Mouse (Mus musculus): ENCODE results near the gene Wnt8b. TPM values are rescaled to one million over a fixed set of nuclear protein-coding genes. Genes with fewer than 3 reads are reported as not detected.
A peak's percentile ranks its signal among the peaks of the same experiment; 100 is the strongest.

The Wnt8b gene
- polyA plus RNA-seq, 1 experiment from 2014 or later = not detected

DNA sequence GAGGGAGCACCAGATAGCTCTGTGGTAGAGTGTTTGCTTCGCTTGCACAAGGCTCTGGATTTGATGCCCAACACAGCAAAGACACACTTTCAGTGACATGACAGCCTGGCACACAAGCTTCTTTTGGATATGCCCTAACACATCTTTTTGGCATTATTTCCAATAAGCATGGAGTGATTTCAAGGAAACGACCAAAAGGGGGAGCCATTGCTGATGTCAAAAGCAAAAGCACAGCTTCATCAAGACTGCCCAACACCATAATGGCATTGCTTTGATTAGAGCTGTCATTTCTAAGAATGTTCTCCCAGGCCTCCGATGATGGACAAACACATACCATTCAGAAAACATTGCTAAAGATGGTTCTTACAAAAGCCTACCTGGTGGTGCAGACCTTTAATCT, 16.7 kb upstream of the Wnt8b start:
- H3K4me1 ChIP-seq = no peaks in the 10 kb centered on the region
- DNase-seq (ENCODE audit: low spot score) = no peak
- H3K36me3 ChIP-seq = no peaks in the 10 kb centered on the region
- H3K9me3 ChIP-seq (replicated peaks) = no peaks in the 10 kb centered on the region
- no peak overlapping the region for H3K4me3 ChIP-seq
- 52% methylated on average over 3 of the region's 3 CpGs for WGBS
- H3K27ac ChIP-seq = no peak overlapping the region
- H3K27me3 ChIP-seq (ENCODE audit: low read depth, poor library complexity, severe bottlenecking) = no peaks in the 10 kb centered on the region

GRCm38 (mm10) chr19:44487266-44487665, 6.0 kb upstream of the Wnt8b start:
- no peaks in the 10 kb centered on the region for H3K36me3 ChIP-seq
- peaks cover 14% of the 10 kb centered on the region for H3K27me3 ChIP-seq (ENCODE audit: low read depth, poor library complexity, severe bottlenecking)
- no peaks in the 10 kb centered on the region for H3K4me1 ChIP-seq
- peak; percentile 51 for DNase-seq (ENCODE audit: low spot score)
- no peak overlapping the region for H3K27ac ChIP-seq
- H3K4me3 ChIP-seq = no peak overlapping the region
- H3K9me3 ChIP-seq (replicated peaks) = no peaks in the 10 kb centered on the region
- 9% methylated on average over 8 of the region's 8 CpGs for WGBS

GRCm38 (mm10) chr19:44496511-44496910, 3.2 kb downstream of the Wnt8b start:
- H3K36me3 ChIP-seq = no peaks in the 10 kb centered on the region
- 57% methylated on average over 8 of the region's 8 CpGs for WGBS
- peaks cover 10% of the 10 kb centered on the region; the same call in 1 of the 2 replicates for H3K4me1 ChIP-seq
- H3K4me3 ChIP-seq = no peak overlapping the region
- H3K9me3 ChIP-seq (replicated peaks) = no peaks in the 10 kb centered on the region
- H3K27ac ChIP-seq = no peak overlapping the region
- peaks cover 28% of the 10 kb centered on the region for H3K27me3 ChIP-seq (ENCODE audit: low read depth, poor library complexity, severe bottlenecking)
- DNase-seq (ENCODE audit: low spot score) = no peak

GRCm38 (mm10) chr19:44496941-44497340, 3.7 kb downstream of the Wnt8b start:
- no peaks in the 10 kb centered on the region for H3K36me3 ChIP-seq
- no peak overlapping the region for H3K27ac ChIP-seq
- peaks cover 23% of the 10 kb centered on the region for H3K27me3 ChIP-seq (ENCODE audit: low read depth, poor library complexity, severe bottlenecking)
- DNase-seq (ENCODE audit: low spot score) = no peak
- WGBS = 86% methylated on average over 10 of the region's 10 CpGs
- no peak overlapping the region for H3K4me3 ChIP-seq
- peaks cover 10% of the 10 kb centered on the region; the same call in 1 of the 2 replicates for H3K4me1 ChIP-seq
- H3K9me3 ChIP-seq (replicated peaks) = no peaks in the 10 kb centered on the region

DNA sequence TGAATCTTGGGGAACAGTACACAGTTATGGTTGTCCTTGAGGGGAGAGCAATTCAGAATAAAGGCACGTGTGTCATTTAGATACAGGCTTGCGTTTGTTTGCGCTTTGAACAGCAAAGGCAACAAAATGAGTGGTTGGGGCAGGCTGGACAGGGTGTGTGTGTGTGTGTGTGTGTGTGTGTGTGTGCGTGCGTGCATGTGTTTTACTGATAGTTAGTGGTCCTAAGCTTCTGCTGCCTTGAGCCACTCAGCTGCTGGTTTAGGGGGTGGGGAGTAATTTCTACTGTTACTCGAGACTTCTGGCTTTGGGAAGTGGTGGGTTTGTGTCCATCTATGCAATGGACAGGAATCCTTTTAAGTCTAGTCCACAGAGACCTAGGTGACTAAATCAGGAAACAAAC, 5.7 kb downstream of the Wnt8b start:
- no peaks in the 10 kb centered on the region for H3K36me3 ChIP-seq
- H3K27me3 ChIP-seq (ENCODE audit: low read depth, poor library complexity, severe bottlenecking) = peaks cover 16% of the 10 kb centered on the region
- no peak overlapping the region for H3K4me3 ChIP-seq
- H3K4me1 ChIP-seq = peaks cover 10% of the 10 kb centered on the region; the same call in 1 of the 2 replicates
- no peak for DNase-seq (ENCODE audit: low spot score)
- no peaks in the 10 kb centered on the region for H3K9me3 ChIP-seq (replicated peaks)
- WGBS = 55% methylated on average over 6 of the region's 6 CpGs
- no peak overlapping the region for H3K27ac ChIP-seq

DNA sequence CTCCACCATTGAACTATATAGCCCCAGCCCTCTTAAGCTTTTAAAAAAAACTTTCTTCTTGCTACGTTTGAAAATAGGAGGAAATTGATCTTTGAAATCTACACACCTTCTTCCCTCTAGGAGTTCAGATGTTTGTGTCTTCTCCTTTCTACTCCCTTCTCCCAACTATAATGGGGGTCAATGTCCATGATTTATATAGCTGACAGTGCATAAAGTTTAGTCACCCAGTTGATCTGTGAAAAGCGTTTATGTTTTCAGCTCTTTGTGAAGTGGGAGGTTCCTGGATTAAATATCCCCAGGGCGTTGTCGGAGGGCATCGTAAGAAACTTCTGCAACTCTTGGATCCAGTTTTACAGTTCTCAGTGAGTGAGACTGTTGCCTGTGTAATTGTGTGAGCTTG, 7.0 kb downstream of the Wnt8b start:
- no peaks in the 10 kb centered on the region for H3K36me3 ChIP-seq
- peaks cover 10% of the 10 kb centered on the region; the same call in 1 of the 2 replicates for H3K4me1 ChIP-seq
- WGBS = 60% methylated on average over 5 of the region's 5 CpGs
- DNase-seq (ENCODE audit: low spot score) = no peak
- peaks cover 24% of the 10 kb centered on the region for H3K27me3 ChIP-seq (ENCODE audit: low read depth, poor library complexity, severe bottlenecking)
- no peaks in the 10 kb centered on the region for H3K9me3 ChIP-seq (replicated peaks)
- no peak overlapping the region for H3K27ac ChIP-seq
- H3K4me3 ChIP-seq = no peak overlapping the region

- H3K9me3 ChIP-seq (replicated peaks) = no peaks in the 10 kb centered on the region
- peaks cover 10% of the 10 kb centered on the region; the same call in 1 of the 2 replicates for H3K4me1 ChIP-seq
- DNase-seq (ENCODE audit: low spot score) = no peak
- H3K36me3 ChIP-seq = no peaks in the 10 kb centered on the region
- H3K27ac ChIP-seq = no peak overlapping the region
- H3K27me3 ChIP-seq (ENCODE audit: low read depth, poor library complexity, severe bottlenecking) = peaks cover 24% of the 10 kb centered on the region; the same call in 1 of the 2 replicates
- H3K4me3 ChIP-seq = no peak overlapping the region
- 62% methylated on average over 6 of the region's 6 CpGs for WGBS
Observed at GRCm38 (mm10) chr19:44501925-44502324, 8.7 kb downstream of the Wnt8b start.

- H3K36me3 ChIP-seq = no peaks in the 10 kb centered on the region
- H3K27ac ChIP-seq = no peak overlapping the region
- DNase-seq (ENCODE audit: low spot score) = no peak
- peaks cover 10% of the 10 kb centered on the region; the same call in 1 of the 2 replicates for H3K4me1 ChIP-seq
- no peak overlapping the region for H3K4me3 ChIP-seq
- H3K27me3 ChIP-seq (ENCODE audit: low read depth, poor library complexity, severe bottlenecking) = peaks cover 24% of the 10 kb centered on the region; the same call in 1 of the 2 replicates
- H3K9me3 ChIP-seq (replicated peaks) = no peaks in the 10 kb centered on the region
- WGBS = 80% methylated on average over 4 of the region's 4 CpGs
Observed at GRCm38 (mm10) chr19:44502741-44503140, 9.5 kb downstream of the Wnt8b start.

GRCm38 (mm10) chr19:44510534-44511175, 17.4 kb downstream of the Wnt8b start:
- peaks cover 46% of the 10 kb centered on the region for H3K4me1 ChIP-seq
- no peak overlapping the region for H3K27ac ChIP-seq
- peak overlapping the region; percentile 60 for H3K4me3 ChIP-seq
- no peaks in the 10 kb centered on the region for H3K36me3 ChIP-seq
- peaks cover 73% of the 10 kb centered on the region for H3K27me3 ChIP-seq (ENCODE audit: low read depth, poor library complexity, severe bottlenecking)
- 7% methylated on average over 12 of the region's 12 CpGs for WGBS
- H3K9me3 ChIP-seq (replicated peaks) = no peaks in the 10 kb centered on the region
- no peak for DNase-seq (ENCODE audit: low spot score)

GRCm38 (mm10) chr19:44511451-44512231, 18.4 kb downstream of the Wnt8b start:
- Histone ChIP-seq H3K27me3 (ENCODE audit: low read depth, poor library complexity, severe bottlenecking) (peaks cover 83% of the 10 kb centered on the region), H3K4me3 (peak overlapping the region; percentile 60), H3K9me3 (replicated peaks) (no peaks in the 10 kb centered on the region), H3K36me3 (no peaks in the 10 kb centered on the region), H3K27ac (no peak overlapping the region), H3K4me1 (peaks cover 46% of the 10 kb centered on the region)
- DNase-seq (ENCODE audit: low spot score) = peak; percentile 75
- WGBS = under 1% methylated on average over 66 of the region's 66 CpGs

GRCm38 (mm10) chr19:44512601-44513000, 19.3 kb downstream of the Wnt8b start:
- no peak for DNase-seq (ENCODE audit: low spot score)
- H3K4me1 ChIP-seq = peaks cover 46% of the 10 kb centered on the region
- H3K27me3 ChIP-seq (ENCODE audit: low read depth, poor library complexity, severe bottlenecking) = peaks cover 92% of the 10 kb centered on the region
- WGBS = 15% methylated on average over 5 of the region's 5 CpGs
- no peaks in the 10 kb centered on the region for H3K36me3 ChIP-seq
- H3K27ac ChIP-seq = no peak overlapping the region
- no peaks in the 10 kb centered on the region for H3K9me3 ChIP-seq (replicated peaks)
- H3K4me3 ChIP-seq = no peak overlapping the region

- peaks cover 99% of the 10 kb centered on the region for H3K27me3 ChIP-seq (ENCODE audit: low read depth, poor library complexity, severe bottlenecking)
- no peaks in the 10 kb centered on the region for H3K9me3 ChIP-seq (replicated peaks)
- peaks cover 46% of the 10 kb centered on the region for H3K4me1 ChIP-seq
- H3K36me3 ChIP-seq = no peaks in the 10 kb centered on the region
- no peak overlapping the region for H3K27ac ChIP-seq
- WGBS = 14% methylated on average over 11 of the region's 11 CpGs
- no peak overlapping the region for H3K4me3 ChIP-seq
- no peak for DNase-seq (ENCODE audit: low spot score)
Observed at GRCm38 (mm10) chr19:44513054-44513833, 20.0 kb downstream of the Wnt8b start.
